Mouse (Mus musculus): ENCODE measurements around the gene Hoxb5. TPM values are rescaled to one million over a fixed set of nuclear protein-coding genes. Genes with fewer than 3 reads are reported as not detected.

Hoxb5 gene
- total and polyA plus RNA-seq, 2 experiments from 2014 or later, result 1.5 TPM; not detected in 1

DNA sequence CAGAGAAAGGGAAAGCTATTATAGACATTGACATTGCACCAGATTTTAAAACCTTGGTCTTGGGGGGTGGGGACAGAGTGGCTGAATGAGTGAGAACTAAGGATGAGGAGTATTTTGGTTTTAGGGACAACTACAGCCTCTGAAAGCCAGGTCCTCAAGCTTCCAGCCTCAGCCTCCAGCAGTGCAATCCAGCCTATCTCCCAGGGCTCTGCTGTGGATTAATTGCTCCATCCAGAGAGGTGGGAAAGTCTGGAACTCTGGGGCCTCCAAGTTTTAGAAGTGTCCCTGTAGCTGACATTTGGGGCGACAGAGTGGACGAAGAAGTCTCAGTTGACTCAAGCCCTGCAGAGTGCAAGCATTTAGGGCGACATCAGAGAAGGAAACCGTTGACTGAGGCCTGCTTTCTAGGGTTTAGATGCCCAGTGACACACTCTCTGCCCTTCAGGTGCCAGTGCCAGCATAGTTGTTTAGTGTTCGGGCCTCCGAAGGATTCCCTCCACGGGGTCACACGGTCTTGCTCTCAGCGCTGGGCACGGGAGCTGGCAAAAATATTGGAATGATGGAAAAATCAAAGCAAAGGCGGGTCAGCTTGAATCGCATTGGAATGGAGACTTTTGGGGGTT, 10.8 kb downstream of the Hoxb5 start:
- Histone ChIP-seq H3K27me3 (ENCODE audit: insufficient read depth, low read length) (peaks cover 93% of the 10 kb centered on the region), H3K4me3 (ENCODE audit: low read depth, low read length) (no peak overlapping the region), H3K9ac (replicated peaks; ENCODE audit: low read length, poor library complexity, severe bottlenecking) (no peak overlapping the region), H3K4me1 (ENCODE audit: insufficient read depth, low read length) (no peaks in the 10 kb centered on the region), H3K9me3 (ENCODE audit: low read length) (no peaks in the 10 kb centered on the region), H3K4me2 (ENCODE audit: low read depth, low read length, poor library complexity, severe bottlenecking) (no peak overlapping the region), H3K27ac (ENCODE audit: low read depth, low read length) (no peak overlapping the region), H3K36me3 (ENCODE audit: insufficient read depth, low read length) (no peaks in the 10 kb centered on the region)
- 3% methylated on average over 12 of the region's 12 CpGs for WGBS
- DNase-seq (ENCODE audit: low spot score), result no peak
- ATAC-seq (ENCODE audit: low FRiP score), result no peak
- TF ChIP-seq CTCF (IDR thresholded peaks at IDR 0.05), result no peak

DNA sequence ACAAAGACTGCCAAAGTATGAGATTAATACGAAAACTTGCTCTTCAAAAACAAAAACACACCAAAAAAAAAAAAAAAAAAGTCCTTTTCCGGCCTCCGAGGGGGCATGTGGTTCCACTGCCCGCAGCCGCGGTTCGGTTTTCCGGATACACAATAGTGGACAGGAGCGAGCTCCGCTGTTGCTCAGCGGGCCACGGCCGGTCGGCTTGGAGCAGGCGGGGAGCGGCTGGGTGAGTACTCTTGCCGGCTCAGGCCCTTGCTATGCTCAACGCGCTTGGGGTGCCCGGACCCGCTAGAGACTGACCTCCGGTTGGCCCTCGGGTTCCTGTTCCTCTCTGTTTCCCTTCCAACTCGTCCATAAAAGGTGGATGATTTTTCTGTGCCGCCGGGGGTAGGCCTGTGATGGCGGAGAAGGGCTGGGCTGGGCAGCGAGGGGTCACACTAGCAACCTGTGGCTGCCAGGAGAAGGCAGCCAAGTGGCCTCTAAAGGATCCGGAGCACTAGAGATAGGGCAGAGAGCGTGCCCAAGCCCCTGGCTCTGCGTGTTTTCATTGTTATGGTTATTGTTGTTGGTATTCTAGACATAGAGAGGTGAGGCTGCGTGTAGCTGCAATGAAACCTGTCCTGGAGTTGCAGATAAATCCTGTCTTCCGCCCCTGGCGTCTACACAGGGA, 11.7 kb downstream of the Hoxb5 start:
- Histone ChIP-seq H3K27me3 (ENCODE audit: insufficient read depth, low read length) (peaks cover 93% of the 10 kb centered on the region), H3K36me3 (ENCODE audit: insufficient read depth, low read length) (no peaks in the 10 kb centered on the region), H3K27ac (ENCODE audit: low read depth, low read length) (no peak overlapping the region), H3K4me3 (ENCODE audit: low read depth, low read length) (no peak overlapping the region), H3K9ac (replicated peaks; ENCODE audit: low read length, poor library complexity, severe bottlenecking) (no peak overlapping the region), H3K4me1 (ENCODE audit: insufficient read depth, low read length) (no peaks in the 10 kb centered on the region), H3K4me2 (ENCODE audit: low read depth, low read length, poor library complexity, severe bottlenecking) (no peak overlapping the region), H3K9me3 (ENCODE audit: low read length) (no peaks in the 10 kb centered on the region)
- under 1% methylated on average over 34 of the region's 34 CpGs for WGBS
- TF ChIP-seq CTCF (IDR thresholded peaks at IDR 0.05), result no peak
- ATAC-seq (ENCODE audit: low FRiP score) (no peak), DNase-seq (ENCODE audit: low spot score) (no peak)

DNA sequence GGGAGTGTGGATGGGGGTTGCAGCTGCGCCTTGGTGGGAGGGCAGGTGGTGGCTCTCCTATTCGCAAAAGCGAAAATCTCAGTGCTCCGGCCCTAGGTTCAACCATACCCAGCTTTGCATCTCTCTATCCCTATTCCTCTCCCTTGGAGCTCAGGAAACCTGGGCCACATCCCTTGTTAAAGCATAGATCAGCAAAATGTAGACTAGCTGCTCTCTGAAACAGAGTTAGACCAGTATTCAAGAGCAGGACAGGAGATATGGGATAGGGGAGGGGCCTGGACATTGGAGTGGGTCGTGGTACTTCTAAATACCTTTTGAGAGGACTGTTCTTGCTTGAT, 12.2 kb downstream of the Hoxb5 start:
- H3K4me2 ChIP-seq (ENCODE audit: low read depth, low read length, poor library complexity, severe bottlenecking), result no peak overlapping the region
- H3K9me3 ChIP-seq (ENCODE audit: low read length), result no peaks in the 10 kb centered on the region
- H3K9ac ChIP-seq (replicated peaks; ENCODE audit: low read length, poor library complexity, severe bottlenecking), result no peak overlapping the region
- peaks cover 93% of the 10 kb centered on the region for H3K27me3 ChIP-seq (ENCODE audit: insufficient read depth, low read length)
- no peak for DNase-seq (ENCODE audit: low spot score)
- no peaks in the 10 kb centered on the region for H3K36me3 ChIP-seq (ENCODE audit: insufficient read depth, low read length)
- TF ChIP-seq CTCF (IDR thresholded peaks at IDR 0.05), result no peak
- WGBS, result 7% methylated on average over 5 of the region's 5 CpGs
- no peak overlapping the region for H3K4me3 ChIP-seq (ENCODE audit: low read depth, low read length)
- ATAC-seq (ENCODE audit: low FRiP score), result no peak
- no peak overlapping the region for H3K27ac ChIP-seq (ENCODE audit: low read depth, low read length)
- H3K4me1 ChIP-seq (ENCODE audit: insufficient read depth, low read length), result no peaks in the 10 kb centered on the region

DNA sequence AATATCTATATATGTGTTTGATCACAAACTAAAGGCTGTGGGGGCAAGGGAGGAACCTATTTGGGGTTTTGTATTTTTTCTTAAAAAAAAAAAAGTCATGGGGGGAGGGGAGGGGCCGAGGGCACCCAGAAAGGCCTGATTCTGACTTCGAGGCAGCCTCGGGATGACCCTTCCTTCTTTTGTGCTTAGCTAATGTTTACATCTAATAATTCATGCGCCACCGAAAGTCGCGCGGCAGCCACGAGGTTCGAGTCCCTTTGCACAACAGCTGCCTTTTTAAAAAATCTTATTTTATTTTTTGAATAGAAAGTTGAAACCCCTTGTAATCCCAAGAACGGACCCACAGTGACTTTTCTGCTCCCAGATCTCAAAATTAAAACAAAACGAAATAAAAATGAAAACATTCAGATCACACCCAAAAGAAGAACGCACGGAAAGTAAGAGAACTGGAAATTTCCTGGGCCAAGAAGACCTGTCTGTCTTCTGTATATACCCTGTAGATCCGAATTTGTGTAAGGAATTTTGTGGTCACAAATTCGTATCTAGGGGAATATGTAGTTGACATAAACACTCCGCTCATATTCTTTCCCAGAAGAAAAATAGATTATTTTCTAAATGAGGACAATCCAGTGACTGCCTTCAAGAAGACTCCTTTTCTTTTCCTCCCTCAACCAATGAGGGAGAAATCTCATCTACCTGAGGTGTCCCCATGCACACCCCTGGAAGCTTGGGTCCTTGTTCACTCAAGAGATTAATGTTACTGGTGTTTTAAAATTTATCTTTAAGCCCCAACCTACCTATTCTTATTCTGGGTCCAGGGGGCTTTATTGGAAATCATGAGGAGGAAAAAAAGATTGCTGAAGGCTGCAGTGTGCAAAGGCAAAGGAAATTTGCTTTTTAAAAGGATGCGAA, 13.8 kb downstream of the Hoxb5 start:
- no peak for DNase-seq (ENCODE audit: low spot score)
- ATAC-seq (ENCODE audit: low FRiP score), result no peak
- no peak for TF ChIP-seq CTCF (IDR thresholded peaks at IDR 0.05)
- no peak overlapping the region for H3K27ac ChIP-seq (ENCODE audit: low read depth, low read length)
- H3K9me3 ChIP-seq (ENCODE audit: low read length), result no peaks in the 10 kb centered on the region
- no peaks in the 10 kb centered on the region for H3K36me3 ChIP-seq (ENCODE audit: insufficient read depth, low read length)
- 9% methylated on average over 18 of the region's 18 CpGs for WGBS
- peaks cover 92% of the 10 kb centered on the region for H3K27me3 ChIP-seq (ENCODE audit: insufficient read depth, low read length)
- H3K4me3 ChIP-seq (ENCODE audit: low read depth, low read length), result no peak overlapping the region
- no peaks in the 10 kb centered on the region for H3K4me1 ChIP-seq (ENCODE audit: insufficient read depth, low read length)
- H3K9ac ChIP-seq (replicated peaks; ENCODE audit: low read length, poor library complexity, severe bottlenecking), result no peak overlapping the region
- H3K4me2 ChIP-seq (ENCODE audit: low read depth, low read length, poor library complexity, severe bottlenecking), result no peak overlapping the region

DNA sequence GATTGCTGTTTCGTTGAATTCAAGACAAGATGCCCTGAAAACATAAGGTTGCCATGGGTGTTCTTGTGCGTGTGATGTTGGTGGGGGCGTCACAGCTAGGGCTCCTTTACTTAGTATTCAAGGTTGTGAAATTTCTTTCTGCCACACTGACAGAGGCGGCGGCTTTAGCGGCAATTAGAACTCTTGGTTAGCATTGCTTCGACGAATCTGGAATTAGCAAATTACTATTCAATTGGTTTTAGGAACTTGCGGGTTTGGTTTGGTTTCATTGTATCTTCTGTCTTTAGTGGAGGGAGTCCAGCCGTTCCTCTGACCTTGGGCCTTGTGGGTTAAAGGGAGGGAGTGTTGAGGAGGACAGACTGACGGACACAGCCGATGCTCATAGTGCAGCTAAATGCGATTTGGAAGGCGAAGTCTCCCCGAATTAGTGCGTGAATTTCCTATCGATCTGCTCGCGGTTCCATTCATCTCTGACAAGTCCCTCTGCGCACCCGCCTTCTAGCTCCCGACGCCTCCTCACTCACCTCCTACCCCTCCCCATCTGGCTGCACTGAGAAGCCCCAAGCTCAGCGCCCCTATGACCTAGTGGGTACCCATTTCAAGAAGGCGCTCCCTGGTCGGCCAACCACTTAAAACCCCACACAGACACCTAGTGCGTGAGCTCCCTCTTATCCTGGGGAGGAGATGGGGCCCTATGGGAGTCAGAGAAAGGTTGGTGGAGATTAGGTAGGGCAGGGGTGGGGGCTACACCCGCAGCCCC, 14.7 kb downstream of the Hoxb5 start, which contains the start of gene Hoxb4:
TSS of gene Hoxb4 (plus strand) at position 660 of the 760 bp plus-strand sequence.
- DNase-seq (ENCODE audit: low spot score) (no peak), ATAC-seq (ENCODE audit: low FRiP score) (no peak)
- no peak within 1 kb of the TSS for H3K27ac ChIP-seq (ENCODE audit: low read depth, low read length)
- WGBS, result 2% methylated on average over 28 of the region's 28 CpGs
- no peaks in the 10 kb centered on the region for H3K36me3 ChIP-seq (ENCODE audit: insufficient read depth, low read length)
- H3K4me2 ChIP-seq (ENCODE audit: low read depth, low read length, poor library complexity, severe bottlenecking), result peak within 1 kb of the TSS; percentile 24
- no peaks in the 10 kb centered on the region for H3K4me1 ChIP-seq (ENCODE audit: insufficient read depth, low read length)
- H3K9me3 ChIP-seq (ENCODE audit: low read length), result no peaks in the 10 kb centered on the region
- H3K4me3 ChIP-seq (ENCODE audit: low read depth, low read length), result no peak within 1 kb of the TSS
- H3K9ac ChIP-seq (replicated peaks; ENCODE audit: low read length, poor library complexity, severe bottlenecking), result no peak within 1 kb of the TSS
- peaks cover 92% of the 10 kb centered on the region for H3K27me3 ChIP-seq (ENCODE audit: insufficient read depth, low read length)
- TF ChIP-seq CTCF (IDR thresholded peaks at IDR 0.05), result no peak
